Mouse (Mus musculus): ENCODE results near the gene Pidd1.

DNA sequence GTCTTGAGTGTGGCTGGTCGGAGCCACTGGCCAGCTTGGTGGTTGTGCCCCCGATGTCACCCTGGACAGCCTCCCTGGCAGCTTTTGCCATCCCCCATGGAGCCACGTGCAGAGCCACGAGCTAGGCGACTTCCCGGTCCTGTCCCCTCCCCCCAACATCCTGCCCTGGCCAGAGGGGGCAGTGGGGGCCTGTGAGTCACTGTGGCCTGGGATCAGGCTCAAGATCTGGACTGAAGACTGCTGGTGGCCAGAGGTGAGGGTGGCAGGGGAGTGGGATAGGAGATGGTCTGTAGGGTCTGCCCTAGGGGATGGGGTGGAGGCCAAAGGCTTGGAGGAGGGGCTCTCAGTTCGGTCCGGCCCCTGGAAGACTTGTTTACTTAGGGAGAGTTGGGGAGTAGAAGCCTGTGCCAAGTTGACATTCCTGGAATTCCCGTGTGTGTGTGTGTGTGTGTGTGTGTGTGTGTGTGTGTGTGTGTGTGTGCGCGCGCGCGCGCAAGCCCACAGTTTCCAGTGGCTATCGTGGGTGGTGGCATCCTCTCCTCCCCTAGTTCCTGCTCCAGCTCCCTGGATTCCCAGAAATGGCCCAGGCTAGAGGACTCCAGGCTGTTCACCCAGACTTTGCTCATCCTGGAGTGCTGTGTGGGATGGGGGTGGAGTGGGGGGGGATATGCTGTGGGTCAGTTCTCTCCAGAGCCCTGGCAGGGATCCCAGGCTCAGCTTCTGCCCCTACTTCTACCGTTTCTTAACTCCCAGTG lies 32.6 kb upstream of the Pidd1 start:
- TF ChIP-seq CTCF (IDR thresholded peaks at IDR 0.05; ENCODE audit: borderline replicate concordance, insufficient read depth, low read length), result no peak
- TF ChIP-seq POLR2A (IDR thresholded peaks at IDR 0.05; ENCODE audit: low read depth, low read length), result peak; percentile 38
